Mouse (Mus musculus): ENCODE measurements around the gene Zc3h10. TPM values are rescaled to one million over a fixed set of nuclear protein-coding genes. Genes with fewer than 3 reads are reported as not detected.
"Not testable (repeated sequence)": the region's sequence is repeated elsewhere in the genome, so short reads cannot be mapped to it uniquely, and the experiment has no call there.

The Zc3h10 gene
- polyA plus RNA-seq, 1 experiment = 4.7 TPM

DNA sequence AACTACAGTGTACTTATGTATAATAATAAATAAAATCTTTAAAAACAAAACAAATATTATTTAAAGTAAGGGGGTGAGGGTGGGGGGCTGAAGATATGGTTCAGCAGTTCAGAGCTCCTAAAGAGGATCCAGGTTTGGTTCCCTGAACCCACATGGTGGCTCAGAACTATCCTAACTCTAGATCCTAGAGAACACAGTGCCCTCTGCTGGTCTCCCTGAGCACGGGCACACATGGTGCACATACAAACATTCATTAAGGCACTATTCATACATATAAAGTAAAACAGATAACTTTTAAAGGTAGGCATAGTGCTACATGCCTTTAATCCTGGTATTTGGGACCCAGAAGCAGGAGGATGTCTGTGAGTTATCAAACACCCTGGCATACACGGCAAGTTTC, 27.5 kb upstream of the Zc3h10 start:
- Histone ChIP-seq H3K4me3 (ENCODE audit: insufficient read depth, low read depth, low read length) (no peak overlapping the region), H3K27ac (replicated peaks; ENCODE audit: low read depth, low read length) (no peak overlapping the region), H3K4me1 (ENCODE audit: control insufficient read depth, insufficient read depth, insufficient read length, low read length) (no peaks in the 10 kb centered on the region)

DNA sequence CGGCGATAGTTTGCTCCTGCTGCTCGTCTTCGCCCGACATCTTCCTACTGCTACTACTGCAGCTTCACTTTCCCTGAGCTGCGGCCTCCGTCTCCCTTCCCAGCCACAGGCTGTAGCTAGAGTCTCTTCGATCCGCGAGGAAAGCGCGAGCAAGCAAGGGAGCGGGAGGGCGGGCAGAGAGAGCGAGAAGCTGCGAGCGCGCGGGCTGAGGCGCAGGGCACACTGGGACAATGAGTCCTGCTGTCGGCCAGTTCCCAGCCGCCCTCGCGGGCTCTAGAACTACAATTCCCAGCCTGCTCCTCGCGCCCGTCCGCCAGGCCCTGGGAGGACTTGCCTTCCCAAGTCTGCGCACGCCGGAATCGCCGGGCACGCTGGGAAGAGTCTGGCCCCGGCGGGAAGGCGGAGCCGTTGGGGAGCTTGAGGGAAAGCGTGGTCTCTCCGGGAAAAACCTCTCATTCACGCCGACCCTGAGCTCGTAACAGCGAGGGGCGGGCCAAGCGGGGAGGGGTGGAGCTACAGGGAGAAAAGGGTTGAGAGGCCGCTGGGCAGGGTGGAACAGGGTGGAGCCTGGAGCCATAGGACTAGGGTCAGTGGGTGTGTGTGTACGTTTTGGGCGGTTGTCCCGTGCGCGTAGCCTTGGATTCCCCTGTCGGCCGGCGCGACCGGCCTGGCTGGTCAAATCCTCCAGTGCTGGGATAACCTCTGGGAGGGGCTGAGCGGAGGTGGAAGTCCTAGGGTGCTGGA, 18.4 kb upstream of the Zc3h10 start, which contains the start of gene Pa2g4:
TSS of gene Pa2g4 (minus strand) at position 200 of the 744 bp plus-strand sequence.
- Histone ChIP-seq H3K4me3 (ENCODE audit: insufficient read depth, low read depth, low read length) (peak within 1 kb of the TSS; percentile 88), H3K27ac (replicated peaks; ENCODE audit: low read depth, low read length) (peak within 1 kb of the TSS; percentile 80)

DNA sequence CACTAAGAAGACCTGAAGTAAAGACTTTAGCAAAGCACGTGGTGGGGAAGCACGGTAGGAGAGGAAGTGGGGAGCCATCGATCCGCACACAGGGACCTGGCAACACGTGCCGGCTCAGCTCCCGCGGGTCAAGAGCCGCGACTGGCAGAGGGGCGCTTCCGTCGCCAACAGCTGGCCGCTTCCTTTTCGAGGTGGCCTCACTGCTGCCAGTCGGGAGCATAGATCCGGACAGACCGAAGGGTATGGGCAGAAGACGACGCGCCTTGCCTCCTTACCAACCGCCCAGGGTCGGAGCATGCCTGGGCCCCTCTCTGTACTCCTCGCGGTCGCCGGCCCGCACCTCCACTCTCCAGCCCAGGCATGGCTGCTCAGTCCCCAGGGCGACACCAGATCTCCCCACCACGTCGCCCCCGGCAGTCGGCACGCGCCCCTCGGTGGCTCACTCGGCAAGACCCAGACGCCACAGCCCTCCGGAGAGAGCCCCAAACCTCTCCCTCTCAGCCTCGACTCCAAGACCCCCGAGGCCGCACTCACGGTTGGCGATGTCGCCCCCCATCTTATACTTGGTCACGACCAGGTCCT, 17.7 kb upstream of the Zc3h10 start:
- Histone ChIP-seq H3K4me1 (ENCODE audit: control insufficient read depth, insufficient read depth, insufficient read length, low read length) (no peaks in the 10 kb centered on the region), H3K4me3 (ENCODE audit: insufficient read depth, low read depth, low read length) (peak overlapping the region; percentile 88), H3K27ac (replicated peaks; ENCODE audit: low read depth, low read length) (peak overlapping the region; percentile 51)

More for the DNA sequence above, 18.4 kb upstream of the Zc3h10 start, which contains the start of gene Pa2g4:
- H3K4me1 ChIP-seq (ENCODE audit: control insufficient read depth, insufficient read depth, insufficient read length, low read length) = no peaks in the 10 kb centered on the region

- no peak overlapping the region for H3K27ac ChIP-seq (replicated peaks; ENCODE audit: low read depth, low read length)
- H3K4me3 ChIP-seq (ENCODE audit: insufficient read depth, low read depth, low read length) = no peak overlapping the region
- H3K4me1 ChIP-seq (ENCODE audit: control insufficient read depth, insufficient read depth, insufficient read length, low read length) = no peaks in the 10 kb centered on the region
Observed at GRCm38 (mm10) chr10:128563544-128563943, 16.0 kb upstream of the Zc3h10 start.

DNA sequence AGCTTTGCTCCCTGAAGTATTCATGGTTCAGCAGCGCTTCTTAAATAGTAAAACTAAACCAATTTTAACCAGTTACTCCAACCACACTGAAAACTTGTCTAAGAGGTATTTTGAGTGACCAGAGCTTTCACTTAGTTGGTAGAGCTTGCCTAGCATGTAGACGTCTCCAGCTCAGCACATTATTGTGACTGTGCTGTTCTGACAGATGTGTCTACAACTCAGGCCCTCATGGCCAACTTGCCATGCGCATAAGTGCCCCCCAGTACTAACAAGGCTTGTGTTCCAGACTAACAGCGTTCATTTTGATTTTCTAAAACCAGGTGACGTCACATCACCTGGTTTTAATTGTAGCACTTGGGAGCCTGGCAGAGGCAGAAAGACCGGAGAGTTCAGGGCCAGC, 9.4 kb upstream of the Zc3h10 start:
- no peaks in the 10 kb centered on the region for H3K4me1 ChIP-seq (ENCODE audit: control insufficient read depth, insufficient read depth, insufficient read length, low read length)
- no peak overlapping the region for H3K27ac ChIP-seq (replicated peaks; ENCODE audit: low read depth, low read length)
- H3K4me3 ChIP-seq (ENCODE audit: insufficient read depth, low read depth, low read length) = no peak overlapping the region

DNA sequence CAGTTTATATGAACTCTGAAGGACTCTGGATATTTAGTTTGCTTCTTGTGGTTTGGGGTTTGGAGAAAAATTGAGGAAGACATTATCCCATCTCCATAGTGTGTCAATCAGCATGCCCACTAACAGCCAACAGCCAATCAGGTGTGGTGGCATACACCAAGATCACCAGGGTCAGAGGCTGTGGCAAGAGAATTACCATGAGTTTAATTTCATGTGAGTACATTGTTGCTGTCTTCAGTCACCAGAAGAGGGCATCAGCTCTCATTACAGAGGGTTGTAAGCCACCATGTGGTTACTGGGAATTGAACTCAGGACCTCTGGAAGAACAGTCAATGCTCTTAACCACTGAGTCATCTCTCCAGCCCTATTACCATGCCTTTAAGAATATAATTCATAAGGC, 8.7 kb upstream of the Zc3h10 start:
- no peaks in the 10 kb centered on the region for H3K4me1 ChIP-seq (ENCODE audit: control insufficient read depth, insufficient read depth, insufficient read length, low read length)
- no peak overlapping the region for H3K4me3 ChIP-seq (ENCODE audit: insufficient read depth, low read depth, low read length)
- no peak overlapping the region for H3K27ac ChIP-seq (replicated peaks; ENCODE audit: low read depth, low read length)

DNA sequence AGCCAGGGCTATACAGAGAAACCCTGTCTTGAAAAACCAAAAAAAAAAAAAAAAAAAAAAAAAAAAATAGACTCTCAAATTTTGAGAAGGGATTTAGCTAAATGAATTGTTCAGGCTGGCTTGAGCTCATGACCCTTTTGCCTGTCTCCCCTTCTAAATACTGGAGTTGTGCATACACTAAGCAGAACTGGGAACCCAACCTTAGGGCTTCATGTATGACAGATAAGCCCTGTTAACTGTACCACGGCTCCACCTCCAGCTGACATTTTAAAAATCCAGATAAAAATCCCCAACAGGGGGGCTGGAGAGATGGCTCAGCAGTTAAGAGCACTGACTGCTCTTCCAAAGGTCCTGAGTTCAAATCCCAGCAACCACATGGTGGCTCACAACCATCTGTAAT, 8.0 kb upstream of the Zc3h10 start:
- H3K4me3 ChIP-seq (ENCODE audit: insufficient read depth, low read depth, low read length); H3K27ac ChIP-seq (replicated peaks; ENCODE audit: low read depth, low read length); H3K4me1 ChIP-seq (ENCODE audit: control insufficient read depth, insufficient read depth, insufficient read length, low read length): not testable (repeated sequence)

DNA sequence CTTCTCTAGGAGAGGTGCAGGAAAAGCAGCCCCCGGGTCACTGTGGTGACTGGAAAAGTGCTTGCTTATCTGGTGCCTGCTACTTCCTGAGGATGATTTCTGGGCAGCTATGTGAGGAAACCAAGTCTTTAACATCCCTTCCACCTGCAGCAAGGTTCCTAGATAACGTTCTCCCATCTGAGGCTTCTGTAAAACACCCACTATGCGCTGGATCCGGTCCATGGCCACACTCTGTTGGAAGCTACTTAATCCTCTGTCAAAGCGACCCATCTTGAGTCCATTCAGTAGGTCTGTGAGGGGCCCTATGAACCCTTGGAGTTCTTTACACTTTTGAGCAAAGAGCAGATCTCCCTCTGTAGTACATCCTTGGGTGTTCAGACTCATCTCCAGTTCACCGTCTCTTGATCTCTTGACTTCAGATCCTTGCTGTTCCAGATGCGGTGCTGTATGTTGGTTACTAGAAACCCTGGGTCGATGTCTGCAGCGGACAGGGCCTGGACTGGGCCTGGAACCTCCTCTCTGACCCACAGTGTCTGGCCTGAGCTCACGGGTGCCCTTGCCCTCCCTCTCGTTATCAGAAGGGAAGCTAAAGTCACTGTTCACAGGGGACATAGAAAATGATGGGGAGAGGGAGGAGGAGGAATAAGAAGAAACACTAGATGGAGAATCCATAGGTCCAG, 2.7 kb upstream of the Zc3h10 start:
- H3K27ac ChIP-seq (replicated peaks; ENCODE audit: low read depth, low read length); H3K4me3 ChIP-seq (ENCODE audit: insufficient read depth, low read depth, low read length); H3K4me1 ChIP-seq (ENCODE audit: control insufficient read depth, insufficient read depth, insufficient read length, low read length): not testable (repeated sequence)

- H3K4me1 ChIP-seq (ENCODE audit: control insufficient read depth, insufficient read depth, insufficient read length, low read length); H3K27ac ChIP-seq (replicated peaks; ENCODE audit: low read depth, low read length); H3K4me3 ChIP-seq (ENCODE audit: insufficient read depth, low read depth, low read length): not testable (repeated sequence)
Observed at GRCm38 (mm10) chr10:128549682-128550057, 2.1 kb upstream of the Zc3h10 start.

DNA sequence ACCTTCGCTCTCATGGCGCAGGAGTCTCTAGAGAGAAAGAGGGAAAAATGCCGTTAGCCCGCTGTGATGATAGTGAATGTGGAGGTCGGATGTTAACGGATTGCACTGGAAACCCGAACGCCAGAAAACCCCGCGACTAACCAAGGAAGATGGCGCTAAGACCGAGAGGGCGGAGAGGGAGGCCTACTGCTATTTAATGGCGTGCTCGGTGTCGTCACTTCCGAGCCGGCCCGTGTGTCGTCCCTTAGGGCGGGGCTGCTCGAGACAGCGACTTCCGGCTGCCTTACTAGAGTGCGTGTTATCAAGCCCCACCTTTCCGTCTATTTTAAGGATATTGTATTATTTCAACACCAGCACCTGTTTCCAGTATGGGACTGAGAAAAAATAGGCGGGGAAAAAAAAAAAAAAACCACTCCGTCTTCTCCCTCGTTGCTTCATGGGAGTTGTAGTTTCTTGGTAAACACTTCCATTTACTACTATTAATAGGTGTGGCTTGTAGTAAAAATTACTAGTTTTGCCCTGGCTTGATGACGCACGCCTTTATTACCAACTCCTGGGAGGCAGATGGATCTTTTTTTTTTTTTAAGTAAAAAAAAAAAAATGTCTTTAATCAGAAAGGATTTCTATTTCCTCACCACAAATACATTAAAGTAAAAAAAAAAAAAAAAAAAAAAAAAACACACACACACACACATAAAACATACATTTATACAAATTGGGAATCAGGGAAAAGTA, 1.5 kb upstream of the Zc3h10 start, which contains the start of gene Rpl41:
TSS of gene Rpl41 (minus strand) at position 359 of the 735 bp plus-strand sequence.
- H3K27ac ChIP-seq (replicated peaks; ENCODE audit: low read depth, low read length) = peak within 1 kb of the TSS; percentile 86
- H3K4me1 ChIP-seq (ENCODE audit: control insufficient read depth, insufficient read depth, insufficient read length, low read length) = no peaks in the 10 kb centered on the region
- H3K4me3 ChIP-seq (ENCODE audit: insufficient read depth, low read depth, low read length) = peak within 1 kb of the TSS; percentile 83

GRCm38 (mm10) chr10:128548051-128548791, 647 bp upstream of the Zc3h10 start:
- not testable (repeated sequence) for H3K4me1 ChIP-seq (ENCODE audit: control insufficient read depth, insufficient read depth, insufficient read length, low read length)
- H3K27ac ChIP-seq (replicated peaks; ENCODE audit: low read depth, low read length) = peak overlapping the region; percentile 86
- peak overlapping the region; percentile 83 for H3K4me3 ChIP-seq (ENCODE audit: insufficient read depth, low read depth, low read length)

DNA sequence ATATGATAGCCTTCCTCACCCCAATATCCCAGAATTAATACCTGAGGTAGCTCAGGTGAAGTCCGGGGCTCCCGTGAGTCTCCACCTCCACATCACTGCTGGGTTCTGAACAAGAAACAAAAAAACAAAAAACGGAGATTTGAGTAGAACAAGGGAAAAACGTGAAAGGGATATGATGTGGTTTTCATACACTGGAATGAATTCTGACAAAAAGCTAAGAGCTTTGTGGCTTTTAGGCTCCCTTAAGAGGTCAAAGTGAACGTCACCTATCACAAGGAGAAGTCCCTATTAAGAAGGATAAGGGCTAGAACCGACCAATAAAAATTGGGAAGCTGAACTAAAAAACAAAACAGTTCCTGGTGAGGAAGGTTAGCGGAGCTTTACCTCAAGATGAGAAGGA, 787 bp downstream of the Zc3h10 start:
- H3K27ac ChIP-seq (replicated peaks; ENCODE audit: low read depth, low read length) = peak overlapping the region; percentile 87
- H3K4me1 ChIP-seq (ENCODE audit: control insufficient read depth, insufficient read depth, insufficient read length, low read length) = no peaks in the 10 kb centered on the region
- peak overlapping the region; percentile 72 for H3K4me3 ChIP-seq (ENCODE audit: insufficient read depth, low read depth, low read length)

GRCm38 (mm10) chr10:128546361-128546760, 1.2 kb downstream of the Zc3h10 start:
- H3K27ac ChIP-seq (replicated peaks; ENCODE audit: low read depth, low read length) = peak overlapping the region; percentile 87
- no peaks in the 10 kb centered on the region for H3K4me1 ChIP-seq (ENCODE audit: control insufficient read depth, insufficient read depth, insufficient read length, low read length)
- peak overlapping the region; percentile 72 for H3K4me3 ChIP-seq (ENCODE audit: insufficient read depth, low read depth, low read length)

DNA sequence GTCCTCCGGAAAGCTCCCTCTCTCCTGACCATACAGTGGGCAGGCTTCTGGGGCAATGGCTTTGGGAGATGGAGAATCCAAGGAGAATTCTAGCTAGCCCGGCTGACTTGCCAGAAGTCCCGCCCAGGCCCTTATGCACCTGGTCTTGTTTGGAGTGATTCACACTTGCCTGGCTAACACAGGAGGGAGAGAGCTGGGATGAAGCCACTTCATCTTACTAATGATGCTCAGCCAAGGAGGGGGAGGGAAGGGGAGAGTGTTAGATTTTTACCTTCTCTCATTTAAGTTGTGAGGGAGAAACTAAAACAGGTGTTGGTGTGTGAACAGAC, 2.0 kb downstream of the Zc3h10 start:
- no peak overlapping the region for H3K27ac ChIP-seq (replicated peaks; ENCODE audit: low read depth, low read length)
- H3K4me3 ChIP-seq (ENCODE audit: insufficient read depth, low read depth, low read length) = no peak overlapping the region
- no peaks in the 10 kb centered on the region for H3K4me1 ChIP-seq (ENCODE audit: control insufficient read depth, insufficient read depth, insufficient read length, low read length)
